Mouse (Mus musculus): ENCODE measurements at regions not wholly inside any gene's neighbourhood (a gene's known extent, or its start where the extent isn't known, plus 50 kb on each side); places are given as distances from the start of the nearest gene placed in this dataset.

DNA sequence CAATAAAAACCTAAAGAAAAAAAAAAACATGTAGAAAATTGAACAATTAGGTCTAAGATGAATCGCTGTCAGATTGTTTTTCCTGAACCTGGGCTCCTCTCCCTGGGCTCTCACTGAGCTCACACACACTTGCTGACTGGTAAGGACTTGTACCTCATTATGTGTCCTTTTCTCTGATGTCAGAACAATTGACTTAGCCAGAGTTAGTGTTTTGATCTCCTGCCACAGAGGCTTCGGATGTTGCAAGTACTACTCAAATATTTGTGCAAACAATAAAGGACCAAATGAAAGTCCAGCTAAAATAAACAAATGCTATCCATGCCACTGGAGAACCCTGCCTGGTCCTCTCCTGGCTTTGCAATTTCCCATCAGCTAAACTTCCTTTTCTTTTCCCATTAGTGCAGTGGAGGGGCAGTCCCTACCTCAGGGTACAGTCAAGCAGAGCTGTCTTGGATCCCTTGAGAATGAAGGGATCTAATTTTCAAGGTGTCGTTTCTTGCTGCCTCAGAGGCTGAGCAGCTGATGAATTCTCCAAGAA is 399.6 kb downstream of the Nbas start:
- TF ChIP-seq RAD21 (IDR thresholded peaks at IDR 0.05; ENCODE audit: low read depth, low read length): no peak
- no peak for TF ChIP-seq EP300 (IDR thresholded peaks at IDR 0.05; ENCODE audit: low read depth in 1 of 2, low read length in 2 of 2)
- TF ChIP-seq HCFC1 (IDR thresholded peaks at IDR 0.05; ENCODE audit: low read depth, low read length): no peak
- TF ChIP-seq TBP (IDR thresholded peaks at IDR 0.05; ENCODE audit: low read depth, low read length): no peak
- no peak for TF ChIP-seq POLR2A (IDR thresholded peaks at IDR 0.05; ENCODE audit: control insufficient read depth in 1 of 2, insufficient read depth in 1 of 2, low read depth in 1 of 2, low read length in 2 of 2, poor library complexity in 1 of 2)
- TF ChIP-seq POLR2AphosphoS2 (IDR thresholded peaks at IDR 0.05; ENCODE audit: low read length): no peak
- no peak for TF ChIP-seq CTCF (IDR thresholded peaks at IDR 0.05 in 2 of 3, conservative IDR thresholded peaks at IDR 0.05 in 1 of 3; ENCODE audit: control insufficient read depth in 1 of 3, insufficient read depth in 1 of 3, low read depth in 2 of 3, low read length in 3 of 3, poor library complexity in 1 of 3, severe bottlenecking in 1 of 3)
- TF ChIP-seq TAL1 (IDR thresholded peaks at IDR 0.05; ENCODE audit: low read length): no peak

Data from MEL (cell line).